Mouse (Mus musculus): ENCODE results near the gene Zfp219.

Gene Zfp219

GRCm38 (mm10) chr14:52018248-52019050 is 2.1 kb downstream of the Zfp219 start:
- CTCF ChIA-PET, result interaction anchor here (0.9 kb wide), 1 partner anchor 10 kb away, joined by 7 read pairs; no protein-coding TSS in a partner anchor

- CTCF ChIA-PET, result interaction anchor here (0.9 kb wide), 1 partner anchor 9 kb away, joined by 7 read pairs; no protein-coding TSS in a partner anchor
These were observed 2.9 kb downstream of the Zfp219 start for GRCm38 (mm10) chr14:52017662-52018061.

- CTCF ChIA-PET, result no interaction called here
These were observed 3.7 kb downstream of the Zfp219 start for GRCm38 (mm10) chr14:52016625-52017405.

- CTCF ChIA-PET, result no interaction called here
These were observed 5.0 kb downstream of the Zfp219 start, which contains the start of gene Tmem253 for GRCm38 (mm10) chr14:52015445-52016100. Gene Tmem253, plus strand, starts transcription at chr14:52015658.

- CTCF ChIA-PET, result no interaction called here
These were observed 5.7 kb downstream of the Zfp219 start for GRCm38 (mm10) chr14:52014761-52015311.

- CTCF ChIA-PET, result interaction anchor here (0.6 kb wide), 1 partner anchor 229 kb away, joined by 3 read pairs; no protein-coding TSS in a partner anchor
These were observed 6.2 kb downstream of the Zfp219 start for GRCm38 (mm10) chr14:52014271-52014760.

GRCm38 (mm10) chr14:52013771-52014219 is 6.7 kb downstream of the Zfp219 start:
- CTCF ChIA-PET, result interaction anchor here (0.6 kb wide), 1 partner anchor 229 kb away, joined by 3 read pairs; no protein-coding TSS in a partner anchor

- CTCF ChIA-PET, result interaction anchor here (0.7 kb wide), 1 partner anchor 225 kb away, joined by 5 read pairs; no protein-coding TSS in a partner anchor
These were observed 7.4 kb downstream of the Zfp219 start for GRCm38 (mm10) chr14:52013021-52013610.

GRCm38 (mm10) chr14:52012553-52012952 is 8.0 kb downstream of the Zfp219 start:
- CTCF ChIA-PET, result no interaction called here

GRCm38 (mm10) chr14:52012085-52012484 is 8.4 kb downstream of the Zfp219 start:
- CTCF ChIA-PET, result no interaction called here

- CTCF ChIA-PET, result no interaction called here
These were observed 8.8 kb downstream of the Zfp219 start for GRCm38 (mm10) chr14:52011683-52012082.

GRCm38 (mm10) chr14:52010446-52011111 is 10.0 kb downstream of the Zfp219 start:
- CTCF ChIA-PET, result interaction anchor here (1.2 kb wide), 1 partner anchor 9 kb away, joined by 3 read pairs; no protein-coding TSS in a partner anchor

- CTCF ChIA-PET, result interaction anchor here (1.2 kb wide), 1 partner anchor 10 kb away, joined by 3 read pairs; no protein-coding TSS in a partner anchor
These were observed 10.7 kb downstream of the Zfp219 start for GRCm38 (mm10) chr14:52009841-52010240.

GRCm38 (mm10) chr14:52009361-52009760 is 11.2 kb downstream of the Zfp219 start:
- CTCF ChIA-PET, result interaction anchor here (0.8 kb wide), 1 partner anchor 13 kb away, joined by 3 read pairs; no protein-coding TSS in a partner anchor

GRCm38 (mm10) chr14:52008321-52009203 is 12.0 kb downstream of the Zfp219 start:
- CTCF ChIA-PET, result interaction anchor here (0.5 to 0.8 kb wide), 2 partner anchors 9 to 14 kb away, joined by 3 to 7 read pairs; no protein-coding TSS in a partner anchor

GRCm38 (mm10) chr14:52006771-52007170 is 13.8 kb downstream of the Zfp219 start:
- CTCF ChIA-PET, result no interaction called here

- CTCF ChIA-PET, result interaction anchor here (1.0 kb wide), 1 partner anchor 9 kb away, joined by 3 read pairs; no protein-coding TSS in a partner anchor
These were observed 14.3 kb downstream of the Zfp219 start for GRCm38 (mm10) chr14:52006241-52006640.

- CTCF ChIA-PET, result interaction anchor here (1.0 kb wide), 1 partner anchor 9 kb away, joined by 3 read pairs; no protein-coding TSS in a partner anchor
These were observed 14.9 kb downstream of the Zfp219 start for GRCm38 (mm10) chr14:52005616-52006015.

GRCm38 (mm10) chr14:52005141-52005540 is 15.4 kb downstream of the Zfp219 start:
- CTCF ChIA-PET, result interaction anchor here (1.0 kb wide), 1 partner anchor 8 kb away, joined by 3 read pairs; no protein-coding TSS in a partner anchor
